Mouse (Mus musculus) right cerebral cortex, postnatal 14 days (tissue): ENCODE measurements around the gene Gata3.

ENCODE experiments used
- DNase-seq: peaks from one replicate; pipeline ENCODE4 v3.0.0; 2022

The Gata3 gene

GRCm38 (mm10) chr2:9871141-9871716 is 18.6 kb downstream of the Gata3 start:
- DNase-seq, result no peak

- DNase-seq, result no peak
Measured at GRCm38 (mm10) chr2:9867092-9867825, 22.6 kb downstream of the Gata3 start.

GRCm38 (mm10) chr2:9860698-9861097 is 29.1 kb downstream of the Gata3 start:
- DNase-seq, result no peak

GRCm38 (mm10) chr2:9855861-9856260 is 34.0 kb downstream of the Gata3 start:
- no peak for DNase-seq

GRCm38 (mm10) chr2:9852851-9853576 is 36.8 kb downstream of the Gata3 start:
- no peak for DNase-seq

- no peak for DNase-seq
Measured at GRCm38 (mm10) chr2:9835195-9835594, 54.6 kb downstream of the Gata3 start.

- DNase-seq, result no peak
Measured at GRCm38 (mm10) chr2:9833712-9834111, 56.1 kb downstream of the Gata3 start.

- DNase-seq, result no peak
Measured at GRCm38 (mm10) chr2:9827624-9828023, 62.2 kb downstream of the Gata3 start.

- no peak for DNase-seq
Measured at GRCm38 (mm10) chr2:9820611-9821010, 69.2 kb downstream of the Gata3 start.

- DNase-seq, result no peak
Measured at GRCm38 (mm10) chr2:9818177-9818785, 71.6 kb downstream of the Gata3 start.
